Mouse (Mus musculus) right cerebral cortex, postnatal 36 days (tissue): Measurements from ENCODE around the gene Mettl13.

Source experiments
- DNase-seq, 2 experiments: peaks; one replicate each; pipeline ENCODE4 v3.0.0; 2022; ENCODE audit warnings: low spot score in 2 of 2, mixed read lengths in 1 of 2

The Mettl13 gene

DNA sequence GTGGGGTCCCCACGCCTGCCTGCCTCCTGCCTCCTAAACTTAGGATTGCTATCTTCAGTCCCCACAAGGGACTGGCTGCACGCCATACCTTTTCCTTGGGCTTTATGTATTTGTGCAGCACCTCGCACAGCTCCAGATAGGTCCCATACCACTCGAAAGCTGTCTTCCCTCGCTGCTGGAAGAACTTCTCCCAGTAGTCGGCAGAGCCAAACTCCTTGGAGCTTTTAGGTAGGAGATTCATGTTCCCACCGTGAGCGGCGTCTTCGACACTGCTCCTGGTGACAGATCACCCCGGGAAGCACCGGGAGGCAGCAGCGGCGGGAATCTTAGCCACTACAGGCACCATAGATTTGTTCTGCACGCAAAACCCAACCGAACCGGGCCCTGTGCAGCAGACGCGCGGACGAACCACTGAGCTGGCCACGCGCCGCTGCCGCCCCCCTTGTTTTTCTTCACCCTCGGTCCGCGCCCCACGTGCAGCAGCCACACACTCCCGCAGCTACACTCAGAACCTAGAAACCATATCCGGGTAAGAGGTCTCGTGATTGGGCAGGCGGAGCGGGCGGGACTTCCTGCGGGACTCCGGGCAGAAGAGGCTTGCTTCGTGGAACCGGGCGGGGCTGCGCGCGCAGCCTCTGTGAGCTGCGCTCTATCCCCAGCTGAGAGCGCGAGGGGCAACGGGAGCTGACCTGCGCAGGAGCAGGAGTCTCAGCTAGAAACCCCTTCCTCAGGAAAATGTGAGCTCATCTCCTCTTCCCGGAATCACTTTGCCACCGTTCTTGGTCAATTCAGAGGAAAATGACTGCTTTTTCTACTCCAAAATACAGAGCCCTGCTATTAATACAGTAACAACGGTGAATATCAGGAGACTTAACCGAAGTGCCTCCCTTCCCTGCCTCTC lies at the start of gene Mettl13:
Mettl13 (minus strand) TSS at position 536 of the 901 bp plus-strand sequence.
- DNase-seq = peak; percentile 87 to 91

DNA sequence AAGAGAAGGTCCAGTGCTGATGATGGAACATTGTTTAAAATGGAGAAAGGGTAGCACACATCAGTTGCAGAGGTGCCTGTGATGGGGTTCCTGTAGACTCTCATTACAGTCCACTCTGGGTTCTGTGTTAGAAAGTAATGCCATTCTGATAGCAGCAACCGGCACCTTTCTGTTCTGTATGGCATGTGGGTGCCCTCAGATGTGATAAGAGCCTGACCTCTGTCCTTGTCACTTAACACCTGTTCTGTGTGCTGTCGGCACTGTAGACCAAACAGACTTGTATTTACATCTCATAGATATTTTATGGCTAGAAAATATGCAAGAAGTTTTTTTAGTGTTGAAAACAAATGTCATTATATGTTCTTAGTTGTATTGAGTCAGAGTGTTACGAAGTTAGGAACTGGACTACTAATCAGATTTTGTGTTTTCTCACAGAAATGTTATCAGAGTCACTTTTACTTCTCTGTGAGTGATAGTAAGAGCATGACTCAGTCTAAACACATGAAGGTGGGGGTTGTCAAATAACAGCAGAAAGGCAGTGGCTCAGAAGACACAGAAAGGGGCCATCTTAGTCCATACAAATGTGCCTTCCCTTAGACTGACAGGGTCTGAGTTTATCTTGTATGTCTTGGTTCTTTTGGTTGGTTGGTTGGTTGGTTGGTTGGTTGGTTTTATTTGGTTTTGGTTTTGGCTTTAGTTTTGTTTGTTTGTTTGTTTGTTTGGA lies 49.2 kb upstream of the Mettl13 start:
- no peak for DNase-seq

DNA sequence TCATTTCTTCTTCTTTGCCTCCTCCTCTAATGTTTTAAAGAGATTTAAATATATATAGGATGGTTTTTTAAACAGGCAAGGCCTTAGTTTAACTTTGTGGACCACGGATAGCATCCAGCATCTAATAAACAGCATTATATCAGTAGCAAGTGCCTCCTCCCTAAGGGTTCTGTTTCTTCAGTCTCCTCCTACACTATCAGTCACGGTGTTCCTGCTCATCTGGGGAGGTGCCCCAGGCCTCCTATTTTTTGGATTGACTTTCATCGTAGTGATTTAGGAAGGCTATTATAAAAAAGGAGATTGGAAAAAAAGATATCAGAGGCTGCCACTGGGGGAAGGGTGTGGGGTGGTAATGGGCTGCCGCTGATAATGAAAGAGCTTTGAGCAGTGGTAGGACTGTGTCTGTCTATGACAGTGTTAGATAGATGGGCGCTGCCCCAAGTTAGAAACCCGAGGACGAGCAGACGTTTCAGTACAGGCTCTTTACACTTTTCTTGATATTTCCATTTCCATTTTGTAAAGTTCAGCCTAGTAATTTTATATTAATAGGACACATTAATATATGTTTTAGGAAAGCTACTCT lies 42.2 kb upstream of the Mettl13 start:
- DNase-seq = no peak

DNA sequence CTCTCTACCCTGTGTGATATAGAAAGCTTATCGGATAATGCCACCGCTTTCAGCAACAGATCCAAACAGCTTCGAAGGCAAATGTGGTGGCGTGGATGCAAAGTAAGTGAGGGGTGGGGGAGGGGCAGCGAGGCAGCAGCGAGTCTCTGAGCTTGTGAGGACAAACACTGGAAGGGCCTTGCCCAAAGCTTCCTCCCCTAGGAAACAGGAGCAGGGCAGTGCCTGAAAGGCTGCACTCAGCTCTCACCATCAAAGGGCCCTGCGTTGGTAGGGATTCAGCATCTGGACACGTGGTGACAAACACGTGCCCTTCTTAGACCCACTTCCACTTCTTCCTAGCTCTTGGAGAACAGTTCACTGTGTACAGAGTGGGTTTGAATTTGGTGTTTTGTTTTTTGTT lies 41.1 kb upstream of the Mettl13 start:
- DNase-seq = no peak

DNA sequence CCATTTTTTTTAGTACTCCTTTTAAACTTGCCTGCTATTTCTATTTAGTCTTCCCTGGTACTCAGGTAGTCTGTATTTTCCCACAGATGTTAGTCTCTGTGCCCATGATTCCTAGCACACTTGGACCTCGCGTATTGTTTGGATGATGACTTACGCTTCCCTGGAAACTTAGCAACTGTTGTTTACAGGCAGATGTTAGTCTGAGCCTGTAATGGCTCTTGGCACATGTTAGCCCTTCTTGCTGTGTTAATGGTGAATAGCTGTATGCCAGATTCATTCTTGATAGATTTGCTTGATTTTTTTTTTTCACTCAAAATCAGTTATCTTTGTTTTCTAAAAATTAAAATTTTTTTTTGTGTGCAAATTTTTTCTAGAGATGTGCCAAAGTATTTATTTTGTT lies 40.3 kb upstream of the Mettl13 start:
- no peak for DNase-seq

DNA sequence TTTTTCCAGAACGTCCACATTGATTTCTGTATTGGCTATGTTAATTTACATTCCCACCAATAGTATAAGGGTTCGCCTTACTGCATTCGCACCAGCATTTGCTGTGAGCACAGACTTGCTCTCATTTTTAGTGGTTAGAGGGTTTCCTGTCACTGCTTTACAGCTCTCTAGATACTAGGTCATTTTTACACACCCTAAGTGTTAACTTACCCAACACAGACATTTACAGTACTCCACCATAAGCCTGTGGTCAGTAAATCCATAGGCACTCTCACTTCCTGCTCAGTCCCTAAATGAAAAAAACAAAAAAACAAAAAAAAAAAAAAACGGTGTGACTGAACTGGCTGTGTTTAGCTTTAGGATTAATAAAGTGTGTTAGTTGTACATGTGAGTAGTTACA lies 37.9 kb upstream of the Mettl13 start:
- no peak for DNase-seq

DNA sequence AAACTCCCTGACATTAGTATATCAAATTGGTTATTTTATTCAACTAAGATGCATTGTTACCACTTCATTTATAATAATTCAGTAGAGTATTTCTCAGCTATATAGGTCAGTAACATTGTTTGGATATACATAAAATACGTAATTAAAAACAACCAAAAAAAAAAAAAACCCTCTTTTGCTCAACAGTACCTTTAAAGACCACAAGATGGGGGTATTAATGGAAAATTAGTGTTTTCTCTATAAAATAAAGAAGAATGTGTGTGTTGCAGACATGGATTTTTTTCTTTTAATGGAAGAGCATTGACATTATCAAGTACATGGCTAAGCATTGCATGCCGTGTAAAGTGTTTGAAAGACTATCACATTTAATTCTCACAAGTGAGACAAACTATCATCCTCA lies 34.5 kb upstream of the Mettl13 start:
- DNase-seq = no peak

DNA sequence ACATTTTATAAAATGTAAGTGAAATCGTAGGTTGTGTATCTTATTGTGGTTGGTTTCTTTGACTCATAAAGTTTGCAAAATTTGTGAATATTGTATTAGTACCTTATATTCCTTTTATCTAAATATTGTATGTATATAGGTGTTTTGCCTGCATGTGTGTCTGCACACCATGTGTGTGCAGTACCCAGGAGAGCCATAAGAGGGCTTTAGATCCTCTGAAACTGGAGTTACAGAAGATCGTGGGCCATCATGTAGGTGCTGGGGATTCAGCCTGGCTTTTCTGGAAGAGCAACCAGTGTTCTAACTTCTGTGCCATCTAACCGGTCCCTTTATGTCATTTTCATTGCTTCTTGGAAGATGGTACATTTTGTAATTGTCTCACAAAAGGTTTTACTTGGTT lies 26.7 kb upstream of the Mettl13 start:
- DNase-seq = no peak

DNA sequence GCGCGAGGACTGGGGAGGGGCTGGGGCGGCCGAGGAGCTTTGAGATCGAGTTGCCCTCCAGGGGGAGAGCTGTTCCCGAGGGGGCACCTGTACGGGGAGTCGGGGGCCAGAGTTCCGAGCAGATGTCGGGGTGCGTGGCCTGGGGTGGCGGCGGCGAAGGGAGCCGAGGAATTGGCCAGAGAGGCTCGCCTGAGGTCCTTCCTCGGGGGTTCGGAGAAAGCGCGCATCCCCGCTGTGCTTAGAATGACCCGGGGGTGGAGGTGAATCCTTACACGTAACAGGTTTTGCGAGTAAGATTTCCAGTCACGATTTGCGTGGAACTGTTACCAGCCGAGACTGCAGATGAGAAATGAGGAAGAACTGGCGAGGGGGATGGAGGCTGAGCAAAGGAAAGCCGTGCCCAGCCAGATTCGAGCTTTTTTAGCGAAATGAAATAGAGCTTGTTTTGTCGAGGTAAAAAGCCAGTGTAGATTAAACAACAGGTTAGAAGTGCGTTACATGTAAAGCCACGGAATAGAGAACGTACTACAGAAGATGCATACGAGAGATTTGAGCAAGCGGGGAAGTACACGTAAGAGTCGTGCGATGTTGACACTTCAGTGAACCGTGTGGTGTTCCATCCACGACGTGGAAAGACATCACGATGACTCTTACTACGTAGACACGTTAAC lies 22.7 kb upstream of the Mettl13 start:
- peak; percentile 45 to 67 for DNase-seq

DNA sequence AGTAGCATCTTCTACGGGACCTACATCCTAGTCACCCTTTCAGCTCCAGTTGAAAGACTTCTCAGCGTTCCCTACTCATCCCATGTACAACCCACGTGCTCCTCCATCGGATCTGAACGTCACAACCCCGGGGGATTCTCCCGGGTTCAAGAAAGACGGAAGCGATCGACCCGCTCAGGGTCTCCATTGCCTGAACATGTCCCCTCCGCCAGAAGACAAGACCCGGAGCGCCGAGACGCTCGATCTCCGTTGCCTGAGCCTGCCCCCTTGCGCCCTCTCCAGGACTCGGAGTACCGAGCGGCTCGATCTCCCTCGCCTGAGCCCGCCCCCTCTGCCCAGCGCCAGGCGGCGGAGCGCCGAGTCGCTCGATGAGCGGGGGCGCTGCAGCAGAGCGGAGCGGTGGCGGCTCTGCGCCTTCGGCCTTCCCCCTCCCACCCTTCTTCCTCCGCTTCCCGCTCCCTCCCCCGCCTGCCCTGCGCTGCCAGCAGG lies 22.0 kb upstream of the Mettl13 start, which contains the start of gene Vamp4:
Vamp4 (plus strand) TSS at position 256 of the 489 bp plus-strand sequence.
- DNase-seq = peak; percentile 84 to 87

DNA sequence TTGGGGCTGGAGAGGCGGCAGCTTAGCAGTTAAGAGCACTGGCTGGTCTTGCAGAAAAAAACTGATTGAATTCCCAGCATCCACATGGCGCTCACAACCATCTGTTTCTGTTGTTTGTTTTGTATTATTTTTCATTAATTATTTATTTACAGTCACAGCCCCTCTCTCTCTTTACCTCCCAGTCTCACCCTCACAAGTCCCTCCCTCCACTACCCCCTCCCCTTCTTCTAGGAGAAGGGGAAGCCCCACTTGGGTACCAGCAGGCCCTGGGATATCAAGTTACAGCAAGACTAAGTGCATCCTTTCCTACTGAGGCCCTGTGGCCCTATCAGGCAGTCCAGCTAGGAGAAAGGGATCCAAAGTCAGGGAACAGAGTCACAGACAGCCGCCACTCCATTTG lies 19.0 kb upstream of the Mettl13 start:
- DNase-seq = no peak

DNA sequence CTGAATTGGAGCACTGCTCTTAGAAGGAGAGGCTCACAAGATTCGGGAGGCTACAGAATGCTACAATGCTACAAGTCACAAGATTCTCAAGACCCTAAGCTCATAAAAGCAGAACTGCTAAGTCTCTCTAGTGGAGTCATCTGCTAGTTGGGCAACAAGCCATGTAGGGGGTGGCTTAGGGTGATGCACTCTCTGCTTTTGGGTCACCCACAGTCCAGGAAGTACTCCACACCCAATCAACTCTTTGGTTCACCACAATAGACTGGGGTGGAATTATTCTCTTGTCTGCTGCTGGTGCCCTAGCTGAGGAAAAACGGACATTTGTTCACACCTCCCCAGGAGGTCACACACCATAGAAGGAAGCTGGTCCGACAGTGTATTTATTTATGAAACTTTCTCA lies 16.6 kb upstream of the Mettl13 start:
- no peak for DNase-seq

DNA sequence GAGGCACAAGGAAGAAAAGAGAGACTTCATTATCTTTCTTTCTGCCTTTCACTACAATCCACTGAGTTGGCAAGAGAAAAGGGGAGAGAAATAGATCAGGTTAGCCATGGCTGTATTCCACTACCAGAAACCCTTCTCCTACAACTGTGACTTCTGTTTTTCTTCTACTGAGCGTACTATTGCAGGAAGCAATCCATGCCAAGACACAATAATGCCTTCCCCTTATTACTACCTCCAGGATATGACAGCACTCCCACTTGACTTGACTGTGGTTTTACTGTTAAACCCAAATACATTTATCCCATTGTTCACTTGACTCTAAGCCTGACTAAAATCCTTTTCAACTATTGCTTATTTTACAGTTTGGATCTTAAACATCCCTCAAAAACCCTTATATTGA lies 14.9 kb upstream of the Mettl13 start:
- DNase-seq = no peak

DNA sequence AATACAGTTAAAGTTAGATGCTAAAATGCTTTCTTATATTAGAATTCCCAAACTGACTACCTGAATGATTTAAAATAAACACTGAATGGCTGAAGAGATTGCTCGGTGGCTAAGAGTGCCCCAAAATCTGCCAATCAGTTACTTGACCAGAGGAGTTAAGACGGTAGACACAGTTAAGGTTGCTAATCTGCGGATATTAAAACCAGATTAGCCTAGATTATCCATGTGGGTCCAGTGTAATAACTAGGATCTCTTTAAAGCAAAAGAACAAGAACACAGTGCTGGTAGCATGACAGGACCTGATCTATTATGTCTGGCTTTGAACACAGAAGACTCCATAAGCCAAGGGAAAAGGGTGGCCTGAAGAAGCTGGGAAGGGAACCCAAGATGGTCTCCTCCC lies 5.8 kb upstream of the Mettl13 start:
- DNase-seq = no peak

DNA sequence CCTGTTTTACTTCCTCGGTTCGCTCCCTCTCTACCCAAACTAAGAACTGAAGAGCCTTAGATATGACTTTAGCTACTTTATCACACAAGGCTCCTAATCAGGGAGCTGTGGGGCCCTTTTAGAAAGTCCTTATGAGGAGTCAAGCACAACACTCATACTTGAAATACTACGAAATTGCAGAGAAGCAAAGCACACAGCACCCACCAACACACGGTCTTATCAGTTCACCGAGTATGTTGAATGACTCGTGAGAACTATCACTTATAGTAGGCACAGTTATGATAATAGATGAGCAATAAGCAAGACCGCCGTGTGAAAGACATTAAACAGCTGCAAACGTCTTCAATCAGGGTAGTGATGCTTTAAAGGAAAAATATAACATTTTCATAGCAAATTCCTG lies 4.6 kb upstream of the Mettl13 start:
- no peak for DNase-seq

DNA sequence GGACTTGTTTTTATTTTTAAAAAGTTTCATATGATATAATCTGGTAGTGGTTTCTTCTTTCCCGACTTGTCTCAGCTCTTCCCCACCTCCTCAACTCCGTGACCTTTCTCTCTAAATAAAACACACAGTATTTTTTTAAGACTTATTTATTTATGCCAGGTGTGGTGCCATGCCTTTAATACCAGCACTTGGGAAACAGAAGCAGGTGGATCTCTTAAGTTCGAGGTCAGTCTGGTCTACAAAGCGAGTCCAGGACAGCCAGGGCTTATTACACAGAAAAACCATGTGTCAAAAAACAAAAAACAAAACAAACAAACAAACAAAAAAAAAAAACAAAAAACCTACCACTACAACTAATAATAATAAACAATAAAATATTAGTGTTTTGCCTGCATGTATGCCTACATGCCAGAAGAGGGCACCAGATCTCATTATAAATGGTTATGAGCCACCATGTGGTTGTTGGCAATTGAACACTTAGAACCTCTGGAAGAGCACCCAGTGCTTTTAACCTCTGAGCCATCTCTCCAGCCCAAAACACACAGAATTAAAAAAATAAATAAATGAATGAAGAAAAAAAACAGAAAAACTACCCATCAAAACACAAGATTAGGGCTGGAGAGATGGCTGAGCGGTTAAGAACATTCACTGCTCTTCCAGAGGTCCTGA lies 1.4 kb upstream of the Mettl13 start:
- DNase-seq = no peak

DNA sequence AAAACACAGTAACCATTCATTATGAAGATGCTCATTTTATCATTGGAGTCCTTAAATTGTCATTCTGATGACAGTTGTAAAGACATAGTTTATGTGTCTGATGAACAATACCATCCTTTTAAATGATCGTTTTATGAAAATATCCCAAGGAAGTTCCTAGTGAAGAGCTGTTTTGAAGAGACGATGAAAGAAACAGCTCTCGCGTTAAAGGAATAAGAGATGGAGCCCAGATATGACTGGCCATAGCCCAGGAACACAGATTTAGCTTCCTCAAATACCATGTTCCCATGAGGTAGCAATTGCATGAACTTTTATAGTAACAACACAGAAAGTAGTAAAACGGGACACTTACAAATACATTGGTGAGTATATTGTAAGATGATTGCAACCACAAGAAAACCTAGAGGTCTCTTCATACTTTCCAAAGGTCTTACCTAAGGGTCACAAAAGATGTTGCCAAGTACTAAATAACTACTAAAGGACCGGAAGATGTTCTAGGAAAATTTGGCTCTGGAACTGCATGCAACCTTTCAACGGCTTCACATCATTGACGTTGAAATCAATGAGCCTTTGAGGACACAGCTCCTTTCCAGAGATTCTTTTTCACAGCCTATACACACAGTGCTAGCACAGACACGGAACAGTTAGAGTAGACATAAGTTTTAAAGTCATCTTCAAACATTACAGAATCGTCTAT lies 714 bp upstream of the Mettl13 start:
- no peak for DNase-seq

DNA sequence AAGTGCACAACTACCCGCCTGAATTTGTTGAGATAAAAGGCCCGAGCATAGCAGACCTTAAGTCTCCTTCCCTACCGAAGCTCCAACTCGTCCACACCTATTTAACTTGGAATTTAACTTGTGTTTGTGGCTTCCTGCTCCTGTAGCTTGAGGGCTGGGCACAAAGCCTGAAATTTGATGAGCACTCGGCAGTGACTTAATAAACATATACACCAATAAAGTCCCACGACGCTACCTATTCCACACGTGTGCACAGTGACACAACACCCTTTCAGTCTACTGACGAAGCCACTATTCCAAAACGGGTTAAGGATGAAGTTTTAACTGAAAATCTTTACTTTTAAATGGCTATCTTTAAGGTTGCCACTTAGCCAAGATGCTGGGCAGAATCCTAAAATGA lies 744 bp downstream of the Mettl13 start:
- DNase-seq = no peak

DNA sequence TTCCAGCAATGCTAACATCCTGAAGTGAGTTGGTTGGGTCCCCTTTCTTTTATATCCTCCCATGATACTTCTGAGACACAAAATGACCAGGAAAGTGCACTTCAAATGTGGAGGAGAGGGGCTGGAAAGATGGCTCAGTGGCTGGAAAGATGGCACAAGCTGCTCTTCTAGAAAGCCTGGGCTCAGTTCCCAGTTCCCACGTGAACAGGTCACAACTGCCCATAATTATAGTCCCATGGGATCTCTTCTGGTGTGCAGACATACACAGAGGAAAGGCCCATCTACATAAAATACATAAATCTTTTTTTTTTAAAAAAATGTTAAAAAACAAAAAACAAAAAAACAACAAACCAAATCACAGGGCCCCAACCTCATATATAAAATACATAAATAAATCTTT lies 5.1 kb downstream of the Mettl13 start:
- DNase-seq = no peak

DNA sequence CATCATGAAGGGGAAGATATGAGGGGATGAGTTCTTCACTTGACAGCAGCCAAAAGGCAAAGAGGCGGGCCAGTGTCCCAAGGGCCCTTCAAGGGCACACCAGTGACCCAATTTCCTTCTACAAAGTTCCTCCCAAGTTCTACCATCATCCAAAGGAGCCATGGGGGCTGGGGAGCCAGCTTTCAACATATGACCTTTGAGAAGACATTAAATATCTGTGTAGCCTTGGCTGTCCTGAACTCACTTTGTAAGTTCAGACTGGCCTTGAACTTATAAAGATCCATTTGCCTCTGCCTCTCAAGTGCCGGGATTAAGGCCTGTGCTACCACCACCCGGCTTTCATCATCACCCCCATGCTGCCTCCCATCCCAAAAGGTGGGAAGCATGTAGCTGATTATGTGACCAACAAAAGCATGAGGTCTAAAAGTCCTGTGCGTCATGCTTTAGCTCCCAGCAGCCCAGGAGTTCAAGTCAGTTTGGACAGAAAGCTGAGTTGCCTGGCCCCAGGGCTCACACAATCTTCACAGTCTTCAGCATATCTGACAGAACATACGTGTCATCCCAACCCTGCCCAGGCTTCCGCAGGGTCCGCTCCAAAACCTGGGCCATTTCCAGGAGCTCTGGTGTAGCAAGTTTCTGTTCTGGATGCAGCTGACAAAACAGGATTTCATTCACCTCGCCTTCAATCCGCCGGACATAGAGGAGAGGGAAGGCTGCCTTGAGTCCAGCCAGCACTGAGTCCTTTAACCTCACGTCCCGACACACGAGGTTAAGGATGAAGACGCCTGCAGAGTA lies 14.4 kb downstream of the Mettl13 start:
- no peak for DNase-seq
